Comparison of ENCODE assay signal across 9 mouse cellular contexts in genomic region chr11:76363636-76364035, GRCm38 (mm10). TPM values are rescaled to one million over a fixed set of nuclear protein-coding genes. Genes with fewer than 3 reads are reported as not detected.
DNase-seq lines count a peak whose midpoint lies in the region; ATAC-seq lines count a peak whose summit lies in the region.
"Had no signal": no experiment of that assay in that cellular context is flagged by ENCODE, and none has a peak within 500 bp of the region (broad histone marks: within the 10 kb centered on the region; RNA-seq: fewer than 3 reads in every experiment).

No protein-coding gene starts in this region.

- no peak for DNase-seq in kidney, postnatal 36 days
- DNase-seq in heart, embryonic 10.5 days (ENCODE audit: low spot score) = no peak
- DNase-seq in hindbrain, embryonic 14.5 days (ENCODE audit: low spot score) = no peak
- DNase-seq in yolk sac, embryonic 10.5 days (ENCODE audit: low spot score) = no peak
- no peak for DNase-seq in cerebellum, adult 11-12 months
- DNase-seq in layer of hippocampus, adult 8-10 months (ENCODE audit: low spot score in 2 of 2) = no peak
- DNase-seq: liver had no signal

- H3K9me3 ChIP-seq in kidney, embryonic 16.5 days (ENCODE audit: low read length) = no peaks in the 10 kb centered on the region
- no peaks in the 10 kb centered on the region for H3K9me3 ChIP-seq in heart, embryonic 10.5 days
- no peaks in the 10 kb centered on the region for H3K9me3 ChIP-seq in hindbrain, embryonic 14.5 days (ENCODE audit: control insufficient read depth, low read length)
- no peaks in the 10 kb centered on the region for H3K9me3 ChIP-seq in neural tube, embryonic 12.5 days

- 14% methylated on average over 9 of the region's 9 CpGs for WGBS in kidney, embryonic 16.5 days
- 24% methylated on average over 9 of the region's 9 CpGs for WGBS in heart, embryonic 10.5 days
- WGBS in hindbrain, embryonic 14.5 days = 10% methylated on average over 9 of the region's 9 CpGs
- WGBS in neural tube, embryonic 12.5 days = 3% methylated on average over 9 of the region's 9 CpGs

- H3K36me3 ChIP-seq in kidney, embryonic 16.5 days (ENCODE audit: insufficient read depth, low read length) = no peaks in the 10 kb centered on the region
- H3K36me3 ChIP-seq in heart, embryonic 10.5 days = peaks cover 11% of the 10 kb centered on the region
- no peaks in the 10 kb centered on the region for H3K36me3 ChIP-seq in hindbrain, embryonic 14.5 days (replicated peaks; ENCODE audit: control insufficient read depth, insufficient read depth)
- no peaks in the 10 kb centered on the region; the same call in 1 of the 2 replicates for H3K36me3 ChIP-seq in neural tube, embryonic 12.5 days

- no peak for ATAC-seq in kidney, embryonic 16.5 days (ENCODE audit: low FRiP score, low TSS enrichment)
- no peak for ATAC-seq in hindbrain, embryonic 14.5 days (ENCODE audit: low FRiP score)
- peak; percentile 44 for ATAC-seq in neural tube, embryonic 12.5 days (ENCODE audit: low FRiP score, low read depth)

- H3K4me3 ChIP-seq in kidney, embryonic 16.5 days (ENCODE audit: low read length) = no peak overlapping the region
- H3K4me3 ChIP-seq in heart, embryonic 10.5 days = no peak overlapping the region; the same call in 1 of the 2 replicates
- H3K4me3 ChIP-seq in hindbrain, embryonic 14.5 days (replicated peaks; ENCODE audit: low read length) = no peak overlapping the region
- no peak overlapping the region for H3K4me3 ChIP-seq in neural tube, embryonic 12.5 days

- H3K4me1 ChIP-seq in kidney, embryonic 16.5 days (ENCODE audit: insufficient read depth, low read length) = peaks cover 48% of the 10 kb centered on the region
- H3K4me1 ChIP-seq in heart, embryonic 10.5 days = peaks cover 59% of the 10 kb centered on the region
- H3K4me1 ChIP-seq in hindbrain, embryonic 14.5 days (replicated peaks; ENCODE audit: control insufficient read depth, insufficient read depth, low read length) = peaks cover 27% of the 10 kb centered on the region
- peaks cover 50% of the 10 kb centered on the region for H3K4me1 ChIP-seq in neural tube, embryonic 12.5 days

- H3K9ac ChIP-seq in kidney, embryonic 16.5 days (replicated peaks; ENCODE audit: low read length) = peak overlapping the region; percentile 31; the same call in 1 of the 2 replicates
- no peak overlapping the region for H3K9ac ChIP-seq in hindbrain, embryonic 14.5 days
- H3K9ac ChIP-seq in neural tube, embryonic 12.5 days = no peak overlapping the region

- no peak overlapping the region for H3K4me2 ChIP-seq in kidney, embryonic 16.5 days (replicated peaks; ENCODE audit: low read depth, low read length)
- peak overlapping the region; percentile 23; the same call in 1 of the 2 replicates for H3K4me2 ChIP-seq in hindbrain, embryonic 14.5 days (replicated peaks)
- H3K4me2 ChIP-seq in neural tube, embryonic 12.5 days (replicated peaks) = peak overlapping the region; percentile 36

- peak overlapping the region; percentile 80 for H3K27ac ChIP-seq in kidney, embryonic 16.5 days (ENCODE audit: low read length)
- H3K27ac ChIP-seq in heart, embryonic 10.5 days = peak overlapping the region; percentile 81
- peak overlapping the region; percentile 55 for H3K27ac ChIP-seq in hindbrain, embryonic 14.5 days
- H3K27ac ChIP-seq in neural tube, embryonic 12.5 days = peak overlapping the region; percentile 43

- H3K27me3 ChIP-seq in kidney, embryonic 16.5 days (ENCODE audit: insufficient read depth, low read length) = no peaks in the 10 kb centered on the region
- no peaks in the 10 kb centered on the region for H3K27me3 ChIP-seq in heart, embryonic 10.5 days (ENCODE audit: insufficient read depth, poor library complexity, severe bottlenecking)
- H3K27me3 ChIP-seq in hindbrain, embryonic 14.5 days (ENCODE audit: control insufficient read depth, insufficient read depth, low read length) = no peaks in the 10 kb centered on the region
- H3K27me3 ChIP-seq in neural tube, embryonic 12.5 days (replicated peaks) = no peaks in the 10 kb centered on the region

RNA-seq across cellular contexts. Expression of gene Nxn, which starts 35.3 kb away (rescaled TPM):
- 26.9 and 29.5 TPM in 2 replicates for polyA plus RNA-seq in kidney, embryonic 16.5 days (2015; fragmentation: Nextera tagmentation; extraction: Ambion mirVana)
- polyA plus RNA-seq in heart, embryonic 10.5 days (2016; fragmentation: Nextera tagmentation; extraction: Ambion mirVana) = 27.9 and 34.5 TPM in 2 replicates
- 32.0 and 36.0 TPM in 2 replicates for polyA plus RNA-seq in hindbrain, embryonic 14.5 days (2014; fragmentation: Nextera tagmentation; extraction: Ambion mirVana)
- polyA plus RNA-seq in neural tube, embryonic 12.5 days (2016; fragmentation: Nextera tagmentation; extraction: Ambion mirVana) = 64.1 and 64.4 TPM in 2 replicates
- 10 to 100 TPM in 3 of 4 experiments, 1 to 10 TPM in 1; 9.2 to 12.2 (median 10.6) TPM for total RNA-seq in layer of hippocampus, adult 8-10 months (2022)

RNA-seq across cellular contexts. Expression of gene Timm22, which starts 43.1 kb away (rescaled TPM):
- polyA plus RNA-seq in kidney, embryonic 16.5 days (2015; fragmentation: Nextera tagmentation; extraction: Ambion mirVana) = 106 and 112 TPM in 2 replicates
- polyA plus RNA-seq in heart, embryonic 10.5 days (2016; fragmentation: Nextera tagmentation; extraction: Ambion mirVana) = 120 and 129 TPM in 2 replicates
- polyA plus RNA-seq in hindbrain, embryonic 14.5 days (2014; fragmentation: Nextera tagmentation; extraction: Ambion mirVana) = 110 TPM in 2 replicates
- polyA plus RNA-seq in neural tube, embryonic 12.5 days (2016; fragmentation: Nextera tagmentation; extraction: Ambion mirVana) = 120 and 132 TPM in 2 replicates
- 10 to 100 TPM; 24.5 to 33.1 (median 31.1) TPM for total RNA-seq in layer of hippocampus, adult 8-10 months (2022)
